Mouse (Mus musculus): ENCODE data around the gene Dppa5a.

- no peak for TF ChIP-seq POLR2A (IDR thresholded peaks at IDR 0.05; ENCODE audit: control insufficient read depth, low read depth, low read length)
- no peak for TF ChIP-seq CTCF (IDR thresholded peaks at IDR 0.05; ENCODE audit: control insufficient read depth, insufficient read depth, insufficient replicate concordance, low read depth, low read length)
These were observed 7.0 kb upstream of the Dppa5a start for GRCm38 (mm10) chr9:78374885-78375389.
